Mouse (Mus musculus) T-helper 1 cell (primary cell): ENCODE results near the gene 4931440F15Rik.

Experiments
- in situ Hi-C: fragments of 300-600 bp; cut with MboI, MseI; formaldehyde crosslinking; loops from one replicate; pipeline ENCODE4 v1.15.1; 2025; ENCODE audit warnings: high pct_unique_total_duplicates

4931440F15Rik gene

DNA sequence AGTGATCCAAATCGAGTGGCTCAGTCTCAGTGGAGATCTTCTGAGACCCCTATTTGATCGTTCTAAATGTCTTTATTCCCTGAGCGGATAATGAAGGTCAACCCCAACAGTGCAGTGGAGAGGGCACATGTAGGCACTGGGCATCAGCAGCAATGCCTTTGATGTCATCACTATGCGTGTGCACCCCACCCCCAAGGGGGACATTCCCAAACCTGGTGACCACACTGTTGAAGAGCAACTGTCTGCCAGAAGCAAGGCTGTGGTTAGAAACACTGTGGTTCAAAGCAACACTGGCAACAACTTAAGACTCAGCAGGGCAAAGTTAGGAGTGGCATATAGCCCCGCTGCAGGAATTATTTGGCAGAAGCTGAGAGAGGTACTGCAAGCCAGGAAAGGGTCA is 18.1 kb downstream of the 4931440F15Rik start:
- in situ Hi-C loops: loop anchor here (10.0 to 25.0 kb wide), 2 partner anchors 377 to 1180 kb away; partner anchors contain the start of gene Chac2

DNA sequence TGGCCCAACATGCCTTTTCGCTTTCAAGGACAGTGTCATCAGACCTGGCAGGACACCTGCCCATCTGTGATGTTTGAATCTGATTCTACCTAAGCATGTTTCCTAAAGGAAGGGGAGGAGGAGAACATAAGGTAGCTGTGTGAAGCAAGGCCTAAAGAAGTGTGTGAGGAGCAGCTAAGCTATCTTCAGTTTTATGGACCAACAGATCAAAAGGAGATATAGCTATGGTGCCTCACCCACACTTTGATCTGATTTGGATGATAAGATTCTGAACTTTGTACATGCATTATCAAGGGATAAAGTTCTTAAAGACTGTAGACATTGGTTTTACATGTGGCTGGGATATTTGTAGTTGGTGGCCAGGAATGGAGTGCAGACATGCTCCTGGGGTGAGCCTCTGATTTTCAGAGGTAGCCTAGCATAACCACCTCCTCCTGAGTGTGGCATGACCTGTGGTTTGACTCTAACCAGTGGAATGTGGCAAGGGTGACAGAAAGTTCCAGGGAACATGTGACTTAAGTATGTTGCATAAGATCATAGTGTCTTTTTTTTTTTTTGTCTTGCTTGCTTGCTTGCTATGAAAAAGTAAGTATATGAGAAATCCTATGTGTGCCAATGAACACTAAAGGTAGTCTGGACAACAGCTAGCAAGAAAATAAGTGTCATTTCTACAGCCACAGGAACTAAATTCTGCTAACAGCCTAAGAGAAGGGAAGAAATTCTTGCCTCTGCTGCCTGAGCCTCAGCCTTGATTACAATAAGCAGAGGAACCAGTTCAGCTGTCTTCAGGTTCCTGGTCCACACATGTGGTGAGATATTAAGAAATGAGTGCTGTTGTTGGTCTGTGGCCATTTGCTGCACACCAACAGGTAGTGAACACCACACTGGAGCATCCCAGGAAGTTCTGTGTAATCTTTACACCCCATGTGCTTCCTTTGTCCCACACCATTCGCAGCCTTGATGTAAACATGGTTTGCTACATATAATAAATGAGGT is 23.7 kb downstream of the 4931440F15Rik start:
- in situ Hi-C loops: loop anchor here (10.0 to 25.0 kb wide), 2 partner anchors 383 to 1186 kb away; partner anchors contain the start of gene Chac2

DNA sequence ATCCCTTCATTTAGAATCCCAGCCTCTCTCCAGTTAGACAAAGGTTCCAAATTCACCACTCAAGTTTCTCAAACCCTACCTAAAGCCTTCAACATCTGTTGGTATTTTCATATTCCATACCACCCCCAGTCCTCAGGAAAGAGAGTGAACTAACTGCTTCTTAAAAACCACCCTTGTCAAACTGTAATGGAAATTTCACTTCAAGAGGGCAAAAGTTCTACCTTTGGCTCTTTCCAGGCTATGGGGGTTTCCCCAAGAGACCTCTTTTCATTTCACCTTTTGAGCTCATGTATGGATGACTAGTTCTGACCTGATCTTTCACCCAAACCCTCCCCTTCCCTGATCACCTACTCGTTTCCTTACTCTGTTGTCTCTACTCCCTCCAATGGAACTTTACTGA is 25.6 kb downstream of the 4931440F15Rik start:
- in situ Hi-C loops: loop anchor here (10.0 to 25.0 kb wide), 2 partner anchors 385 to 1187 kb away; partner anchors contain the start of gene Chac2

DNA sequence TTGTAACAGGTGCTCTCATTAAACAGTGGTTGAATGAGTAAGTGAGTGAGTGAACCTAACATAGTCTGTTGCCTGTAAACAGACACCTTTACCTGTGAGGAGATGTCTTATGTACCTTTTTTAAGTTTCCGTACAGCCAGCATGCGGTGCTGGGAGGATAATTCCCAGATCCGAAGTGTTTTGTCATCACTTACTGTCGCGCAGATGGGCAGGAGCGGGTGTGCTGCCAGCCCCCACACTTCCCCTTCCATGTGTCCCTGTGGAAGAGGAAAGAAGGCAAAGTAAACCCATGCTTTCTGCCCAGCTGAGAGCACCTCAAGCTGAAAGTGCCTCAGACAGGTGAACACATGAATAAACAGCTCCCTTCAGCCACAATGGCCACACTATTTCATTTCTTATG is 30.4 kb downstream of the 4931440F15Rik start:
- in situ Hi-C loops: no loop called here

DNA sequence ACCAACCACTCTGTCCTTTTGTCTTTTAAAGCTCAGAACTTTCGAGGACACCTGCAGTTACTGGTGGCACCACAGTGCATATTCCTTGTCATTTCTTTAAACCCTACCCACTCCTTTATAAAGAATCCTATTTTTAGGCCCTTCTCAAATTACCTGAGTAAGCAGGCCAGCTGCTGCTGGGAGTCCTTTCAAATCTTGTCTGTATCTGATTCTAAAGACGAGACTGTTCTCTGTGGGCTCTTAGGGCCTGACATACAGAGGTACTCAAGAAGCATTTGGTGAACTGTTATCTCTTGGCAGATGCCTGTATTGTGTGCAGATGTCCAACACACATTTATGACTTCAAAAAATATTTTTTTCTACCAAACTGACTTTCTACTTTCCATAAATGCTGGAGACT is 31.0 kb downstream of the 4931440F15Rik start:
- in situ Hi-C loops: no loop called here

DNA sequence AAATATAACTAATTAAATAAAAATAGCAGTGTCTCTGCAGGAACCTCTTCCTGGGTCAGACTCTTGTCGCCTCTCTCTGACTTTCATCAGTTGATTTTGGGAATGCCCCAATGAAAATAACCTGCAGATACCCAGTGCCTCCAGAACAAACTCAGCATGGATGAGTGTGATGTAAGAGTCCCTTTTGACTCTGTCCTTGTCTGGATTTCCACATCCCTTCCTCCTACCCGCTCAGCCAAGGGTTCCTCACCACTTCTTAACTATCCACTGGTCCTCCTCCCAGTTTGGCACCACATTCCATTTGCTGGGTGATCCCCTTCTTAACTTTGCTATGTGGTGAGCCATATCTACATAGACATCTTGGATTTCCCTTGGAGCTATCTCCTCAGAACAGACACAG is 34.7 kb downstream of the 4931440F15Rik start:
- in situ Hi-C loops: no loop called here

DNA sequence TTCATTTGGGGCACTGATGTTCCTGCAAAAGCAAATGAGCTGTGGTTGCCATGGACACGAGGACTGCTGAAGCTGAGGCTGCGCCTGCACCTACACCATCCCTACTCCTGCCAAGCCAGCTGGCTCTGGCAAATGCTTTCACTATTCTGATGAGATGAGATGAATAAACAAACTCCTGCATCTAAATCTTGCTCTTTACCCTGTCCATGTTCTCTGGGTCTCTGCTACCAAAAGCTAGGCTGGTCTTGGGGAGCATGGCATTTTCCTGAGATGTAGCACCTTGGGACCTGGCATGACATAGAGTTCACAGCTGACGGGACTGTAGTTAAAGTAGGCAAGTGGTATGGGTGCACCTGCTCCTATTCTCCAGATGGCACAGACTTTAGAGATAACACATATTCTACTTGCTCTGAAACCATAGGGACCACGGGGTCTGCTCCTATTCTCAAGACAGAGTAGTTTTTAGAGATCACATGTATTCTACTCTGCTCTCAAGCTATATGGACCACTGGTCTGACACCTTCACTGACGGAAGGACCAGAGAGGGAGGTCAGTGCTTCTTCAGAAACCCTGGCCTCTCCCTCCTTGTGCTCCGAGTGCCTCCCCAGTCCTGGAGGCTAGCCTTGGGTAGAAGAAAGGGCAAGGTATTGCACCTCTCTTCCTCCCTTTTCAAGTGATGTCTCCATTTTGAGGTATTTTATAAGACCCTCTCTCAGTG is 36.4 kb downstream of the 4931440F15Rik start:
- in situ Hi-C loops: no loop called here

DNA sequence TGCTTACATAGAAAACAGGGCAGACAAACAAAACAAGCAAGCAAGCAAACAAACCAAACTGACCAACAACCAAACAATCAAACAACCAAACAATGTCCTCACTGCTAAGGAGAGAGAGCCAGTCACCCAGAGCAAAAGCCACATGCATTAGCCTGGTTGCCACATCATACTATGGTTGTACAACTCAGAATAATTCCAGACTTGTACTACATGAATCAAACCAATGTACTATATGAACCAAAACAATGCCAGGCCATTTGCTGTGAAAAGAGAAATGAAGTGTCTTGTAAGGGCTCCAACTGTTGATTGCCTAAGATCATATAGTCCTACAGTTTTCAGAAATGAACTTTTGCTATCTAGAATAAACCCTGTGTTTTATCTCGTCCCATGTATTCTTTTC is 37.0 kb downstream of the 4931440F15Rik start:
- in situ Hi-C loops: no loop called here

DNA sequence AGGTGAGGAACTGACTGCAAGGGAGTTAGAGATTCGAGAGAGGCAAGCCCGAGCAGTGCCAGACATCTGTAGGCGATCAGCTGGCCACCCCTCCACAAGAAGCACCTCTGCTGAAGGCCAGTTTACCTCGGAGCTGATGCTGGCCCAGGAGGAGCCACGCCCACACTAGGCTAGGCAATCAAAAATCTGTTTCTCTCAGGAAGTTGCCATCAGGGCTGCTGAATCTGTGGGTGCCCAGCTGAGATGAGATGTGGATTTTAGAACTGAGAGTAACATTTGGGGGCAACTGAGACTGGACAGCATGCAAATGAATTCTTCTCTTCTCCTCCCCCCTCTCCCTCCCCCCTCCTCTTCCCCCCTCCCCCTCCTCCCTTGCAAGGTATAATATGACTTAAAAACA is 38.0 kb downstream of the 4931440F15Rik start:
- in situ Hi-C loops: no loop called here

DNA sequence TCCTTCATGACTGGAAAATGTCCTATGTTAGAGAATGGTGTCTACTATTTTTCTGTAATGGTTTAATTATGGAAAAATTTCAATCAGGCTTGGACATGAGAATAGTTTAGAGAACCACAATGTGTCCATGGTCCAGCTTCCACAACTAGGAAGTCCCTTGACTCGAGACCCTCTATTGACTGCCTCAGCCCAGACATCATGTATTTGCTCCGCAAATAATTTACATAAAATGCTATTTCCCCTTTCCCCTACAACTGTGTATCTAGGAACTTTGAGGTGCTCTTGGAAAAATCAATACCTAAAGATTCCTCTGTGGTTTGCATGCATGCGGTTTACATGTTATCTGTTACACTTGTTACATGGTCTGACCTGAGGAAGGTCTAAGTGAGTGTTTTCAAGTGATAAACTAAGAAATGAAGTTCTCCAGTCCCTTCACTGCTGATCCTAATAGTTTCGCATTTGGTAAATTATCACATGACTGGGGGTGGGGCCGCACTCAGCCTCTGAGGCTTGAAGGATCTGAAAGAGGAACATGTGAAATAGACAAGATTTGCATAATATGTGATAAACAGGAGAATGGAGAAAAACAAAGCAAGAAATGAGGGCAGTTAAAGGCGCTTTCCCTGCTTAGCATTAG is 38.8 kb downstream of the 4931440F15Rik start:
- in situ Hi-C loops: no loop called here

DNA sequence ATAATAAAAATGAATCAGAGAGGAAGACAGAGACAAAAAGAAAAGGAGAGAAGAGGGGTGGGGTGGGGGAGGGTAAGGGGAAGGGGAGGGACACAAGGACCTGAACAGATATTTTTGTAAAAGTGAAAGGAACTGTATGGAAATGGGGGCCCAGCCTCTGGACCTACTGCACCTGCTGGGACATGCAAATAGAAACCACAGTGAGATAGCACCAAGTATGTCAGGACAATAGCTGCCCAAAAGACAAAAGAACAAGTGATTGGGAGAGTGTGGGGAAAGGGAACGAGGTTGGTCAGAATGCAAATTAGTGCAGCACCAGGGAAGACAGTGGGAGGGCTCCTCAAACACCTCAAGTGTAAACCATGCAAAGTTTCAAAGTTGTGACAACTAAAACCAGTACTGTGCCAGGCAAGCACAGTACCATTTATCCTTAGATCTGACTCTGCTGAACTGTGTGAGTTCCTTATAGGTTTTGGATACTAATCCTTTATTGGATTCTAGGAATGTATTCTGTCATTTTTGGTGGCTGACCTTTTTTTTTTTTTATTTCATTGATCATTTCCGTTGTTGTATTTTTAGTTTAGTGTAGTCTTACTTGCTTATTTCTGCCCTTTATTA is 46.0 kb downstream of the 4931440F15Rik start:
- in situ Hi-C loops: no loop called here

DNA sequence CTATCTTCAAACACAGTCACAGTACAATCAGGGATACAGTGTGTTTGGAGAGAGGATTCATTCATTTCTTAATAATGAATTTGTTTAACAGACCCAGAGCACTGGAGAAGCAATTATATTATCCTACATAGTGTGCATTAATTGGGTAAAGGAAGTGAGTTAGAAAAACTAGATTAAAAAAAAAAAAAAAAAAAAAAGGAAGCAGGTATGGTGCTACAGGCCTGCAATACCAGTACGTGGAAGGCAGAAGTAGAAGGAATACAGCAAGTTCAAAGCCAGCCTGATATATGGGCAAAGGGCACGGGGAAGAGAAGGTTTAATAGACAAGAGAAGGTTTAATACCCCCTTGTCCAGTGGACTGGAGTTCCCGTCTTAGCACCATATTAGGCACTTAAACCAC is 46.5 kb downstream of the 4931440F15Rik start:
- in situ Hi-C loops: no loop called here

DNA sequence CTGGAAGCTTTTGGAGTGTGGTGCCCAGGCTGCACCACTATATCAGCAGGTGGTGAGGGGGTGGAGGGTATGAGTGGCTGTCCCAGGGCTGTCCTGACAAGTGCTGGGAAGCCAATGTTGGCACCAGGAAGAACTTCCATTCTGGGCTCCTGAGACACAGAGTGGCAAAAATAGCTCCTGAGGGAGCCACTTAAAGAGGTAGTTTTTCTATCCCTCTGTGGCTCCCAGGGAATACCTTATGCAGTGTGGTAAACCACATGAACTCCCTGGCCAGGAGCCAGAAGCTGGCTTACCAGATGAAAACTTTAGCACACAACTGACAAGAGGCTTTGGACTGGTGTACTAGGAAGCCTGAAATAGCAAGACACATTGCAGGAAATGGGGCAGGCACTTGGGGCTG is 47.5 kb downstream of the 4931440F15Rik start:
- in situ Hi-C loops: no loop called here

DNA sequence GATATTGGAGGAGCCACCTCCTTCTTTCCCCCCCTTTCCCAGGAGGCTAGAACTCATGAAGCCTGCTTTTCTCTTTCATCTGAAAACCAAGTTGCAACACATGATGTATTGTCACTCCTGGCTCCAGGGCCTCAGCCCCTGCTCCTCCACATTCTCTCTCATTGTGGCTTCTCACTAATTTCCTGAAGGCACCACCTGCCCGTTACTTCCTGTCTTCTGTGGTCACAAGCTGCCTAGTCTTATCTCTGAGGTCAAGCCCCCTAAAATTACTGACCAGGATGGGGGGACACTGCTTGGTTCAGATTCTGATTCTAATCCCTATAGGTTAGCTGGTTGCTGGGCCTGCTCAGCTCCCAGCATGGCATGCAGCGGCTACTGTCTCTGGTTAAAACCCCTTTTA is 50.7 kb downstream of the 4931440F15Rik start:
- in situ Hi-C loops: no loop called here

DNA sequence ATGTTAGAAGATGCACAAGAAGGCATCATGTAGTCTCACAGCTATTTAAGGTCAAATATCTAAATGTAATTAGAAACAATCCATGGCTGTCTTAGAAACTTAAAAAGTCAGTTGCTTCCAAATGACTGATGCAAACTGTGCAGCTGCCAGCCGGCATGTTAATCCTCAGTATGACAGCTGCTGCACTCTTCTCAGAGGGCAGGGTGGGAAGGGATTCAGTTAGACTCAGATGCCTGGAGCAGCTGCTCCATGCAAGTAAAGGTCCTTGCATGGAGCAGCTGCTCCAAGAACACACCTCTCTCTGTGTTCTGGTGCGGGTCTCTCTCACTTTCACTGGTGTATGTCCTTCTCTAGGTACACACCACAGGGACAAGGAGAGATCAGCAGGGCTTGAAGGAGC is 51.2 kb downstream of the 4931440F15Rik start:
- in situ Hi-C loops: no loop called here
